Mouse (Mus musculus) forebrain, postnatal 0 days (tissue): ENCODE results near the gene Togaram2. TPM values are rescaled to one million over a fixed set of nuclear protein-coding genes. Genes with fewer than 3 reads are reported as not detected.
"Not testable (repeated sequence)": the region's sequence is repeated elsewhere in the genome, so short reads cannot be mapped to it uniquely, and the experiment has no call there.

Source experiments
- ATAC-seq: fragments of 200-750 bp; cut with Nextera tagmentation; 2 replicates; pipeline ENCODE4 v1.8.0; 2017; ENCODE audit warnings: mild to moderate bottlenecking, moderate library complexity
- DNase-seq: peaks from one replicate; pipeline ENCODE4 v3.0.0-alpha.2; 2015
- H3K27ac ChIP-seq: fragments of 300-500 bp; sonication (generic); 2 replicates; pipeline ENCODE4 v1.5.1; 2014; ENCODE audit warnings: low read depth, mild to moderate bottlenecking, antibody characterized with exemption, low read length, moderate library complexity, mixed read lengths
- H3K27me3 ChIP-seq: fragments of 300-500 bp; sonication (generic); 2 replicates; pipeline ENCODE4 v1.6.1; 2014; ENCODE audit warnings: mild to moderate bottlenecking, low read length, mixed read lengths; ENCODE audit not compliant: insufficient read depth
- H3K36me3 ChIP-seq: fragments of 300-500 bp; sonication (generic); 2 replicates; pipeline ENCODE4 v1.6.1; 2014; ENCODE audit warnings: mild to moderate bottlenecking, moderate library complexity; ENCODE audit not compliant: insufficient read depth
- H3K4me1 ChIP-seq: fragments of 300-500 bp; sonication (generic); 2 replicates; pipeline ENCODE4 v1.6.1; 2014; ENCODE audit warnings: antibody characterized with exemption; ENCODE audit not compliant: insufficient read depth
- H3K4me2 ChIP-seq: fragments of 300-500 bp; sonication (generic); 2 replicates; pipeline ENCODE4 v1.6.1; 2014; ENCODE audit warnings: low read depth, mild to moderate bottlenecking, moderate library complexity
- H3K4me3 ChIP-seq: fragments of 300-500 bp; sonication (generic); 2 replicates; pipeline ENCODE4 v1.5.1; 2014; ENCODE audit warnings: low read depth, low read length, mixed read lengths
- H3K9ac ChIP-seq: fragments of 300-500 bp; sonication (generic); 2 replicates; pipeline ENCODE4 v1.6.1; 2014; ENCODE audit warnings: mild to moderate bottlenecking
- H3K9me3 ChIP-seq: fragments of 300-500 bp; sonication (generic); 2 replicates; pipeline ENCODE4 v1.6.1; 2016; ENCODE audit warnings: low read length
- CTCF ChIP-seq: sonication (generic); IDR thresholded peaks from 2 replicates; pipeline ENCODE4 v1.5.1; 2016; ENCODE audit warnings: antibody characterized with exemption, control low read depth, low read depth
- WGBS: fragments of 180-500 bp; shearing (Covaris S2); extraction: QIAGEN DNeasy Blood & Tissue Kit; methylation state at CpG from one replicate; pipeline ENCODE4 v1.1.7; 2014; 5-methylcytosine and 5-hydroxymethylcytosine counted together
- polyA plus RNA-seq: library from polyadenylated mRNA; unstranded; fragments of >200 nt; fragmentation: Nextera tagmentation; extraction: Ambion mirVana; gene quantifications from 2 replicates; pipeline ENCODE4 v1.2.1, GENCODE M21; 2015
- total RNA-seq: library from RNA; depleted of rRNA; stranded (reverse); fragments of >200 nt; gene quantifications from 2 replicates; pipeline ENCODE4 v1.2.3, GENCODE M21; 2014

The Togaram2 gene
- total and polyA plus RNA-seq, 2 experiments from 2014 or later: 1.3 to 4.0 TPM

GRCm38 (mm10) chr17:71752831-71753230 is 79.8 kb downstream of the Togaram2 start, which contains the start of gene Pcare:
Gene Pcare, minus strand, starts transcription at chr17:71752894.
- no peak for TF ChIP-seq CTCF
- Histone ChIP-seq H3K36me3 (no peaks in the 10 kb centered on the region), H3K9ac (no peak within 1 kb of the TSS), H3K9me3 (no peaks in the 10 kb centered on the region), H3K4me1 (no peaks in the 10 kb centered on the region), H3K27me3 (no peaks in the 10 kb centered on the region), H3K27ac (no peak within 1 kb of the TSS), H3K4me3 (no peak within 1 kb of the TSS), H3K4me2 (no peak within 1 kb of the TSS)
- ATAC-seq: peak; percentile 20; the same call in 1 of the 2 replicates
- 39% methylated on average over 10 of the region's 10 CpGs for WGBS
- no peak for DNase-seq

DNA sequence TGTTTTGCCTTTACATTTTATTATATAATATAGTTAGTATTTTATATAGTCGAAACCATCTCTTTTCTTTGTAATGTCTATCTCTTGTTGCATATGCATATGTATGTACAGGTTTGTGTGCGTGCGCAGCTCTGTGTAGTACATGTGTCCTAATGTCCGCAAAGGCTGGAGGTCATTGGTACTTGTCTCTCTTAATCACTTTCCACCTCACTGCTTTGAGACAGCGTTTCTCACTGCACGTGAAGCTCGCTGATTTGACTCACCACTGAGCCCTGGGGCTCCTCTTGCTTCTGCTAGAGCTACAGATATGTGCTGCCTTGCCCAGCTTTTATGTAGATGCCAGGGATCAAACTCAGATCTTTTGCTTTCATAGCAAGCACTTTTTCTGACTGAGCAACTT is 87.5 kb downstream of the Togaram2 start:
- no peak for TF ChIP-seq CTCF
- Histone ChIP-seq H3K27me3 (no peaks in the 10 kb centered on the region), H3K27ac (no peak overlapping the region), H3K4me1 (no peaks in the 10 kb centered on the region), H3K9ac (no peak overlapping the region), H3K9me3 (no peaks in the 10 kb centered on the region), H3K36me3 (no peaks in the 10 kb centered on the region), H3K4me3 (no peak overlapping the region), H3K4me2 (no peak overlapping the region)
- DNase-seq (no peak), ATAC-seq (no peak)
- 72% methylated on average over 7 of the region's 7 CpGs for WGBS

DNA sequence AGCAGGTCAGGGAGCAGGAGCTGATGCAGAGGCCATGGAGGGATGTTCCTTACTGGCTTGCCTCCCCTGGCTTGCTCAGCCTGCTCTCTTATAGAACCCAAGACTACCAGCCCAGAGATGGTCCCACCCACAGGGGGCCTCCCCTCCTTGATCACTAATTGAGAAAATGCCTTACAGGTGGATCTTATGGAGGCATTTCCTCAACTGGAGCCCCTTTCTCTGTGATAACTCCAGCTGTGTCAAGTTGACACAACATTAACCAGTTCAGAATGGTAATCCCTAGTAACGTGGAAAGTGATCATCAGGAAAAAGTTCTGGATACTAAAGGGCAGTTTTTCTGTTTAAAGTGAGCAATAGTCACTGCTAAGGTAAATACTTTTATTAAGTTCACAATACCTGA is 95.1 kb downstream of the Togaram2 start, which contains the start of gene Clip4:
Gene Clip4 (plus strand): TSS at position 301 of the 400 bp plus-strand sequence.
- not testable (repeated sequence) for ATAC-seq, H3K4me3 ChIP-seq, H3K9me3 ChIP-seq, H3K36me3 ChIP-seq, H3K4me1 ChIP-seq, H3K27me3 ChIP-seq, H3K4me2 ChIP-seq, DNase-seq, H3K27ac ChIP-seq, H3K9ac ChIP-seq
- WGBS: 77% methylated on average over 1 of the region's 1 CpGs

- DNase-seq: peak; percentile 27
- ATAC-seq: peak; percentile 69; the same call in 1 of the 2 replicates
- Histone ChIP-seq H3K36me3 (no peaks in the 10 kb centered on the region), H3K9ac (no peak overlapping the region), H3K27ac (no peak overlapping the region), H3K27me3 (no peaks in the 10 kb centered on the region), H3K4me3 (no peak overlapping the region), H3K4me1 (no peaks in the 10 kb centered on the region), H3K4me2 (no peak overlapping the region), H3K9me3 (no peaks in the 10 kb centered on the region)
- no peak for TF ChIP-seq CTCF
- 4% methylated on average over 6 of the region's 6 CpGs for whole genome bisulfite sequencing
Observed at GRCm38 (mm10) chr17:71769564-71769963, 96.5 kb downstream of the Togaram2 start.

- H3K9me3 ChIP-seq: no peaks in the 10 kb centered on the region
- H3K27me3 ChIP-seq: no peaks in the 10 kb centered on the region
- no peak for TF ChIP-seq CTCF
- 78% methylated on average over 3 of the region's 3 CpGs for WGBS
- H3K9ac ChIP-seq: no peak overlapping the region
- DNase-seq (no peak), ATAC-seq (no peak)
- no peak overlapping the region for H3K4me3 ChIP-seq
- no peak overlapping the region for H3K4me2 ChIP-seq
- no peak overlapping the region for H3K27ac ChIP-seq
- H3K4me1 ChIP-seq: no peaks in the 10 kb centered on the region
- H3K36me3 ChIP-seq: no peaks in the 10 kb centered on the region
Observed at GRCm38 (mm10) chr17:71770696-71771095, 97.6 kb downstream of the Togaram2 start.

DNA sequence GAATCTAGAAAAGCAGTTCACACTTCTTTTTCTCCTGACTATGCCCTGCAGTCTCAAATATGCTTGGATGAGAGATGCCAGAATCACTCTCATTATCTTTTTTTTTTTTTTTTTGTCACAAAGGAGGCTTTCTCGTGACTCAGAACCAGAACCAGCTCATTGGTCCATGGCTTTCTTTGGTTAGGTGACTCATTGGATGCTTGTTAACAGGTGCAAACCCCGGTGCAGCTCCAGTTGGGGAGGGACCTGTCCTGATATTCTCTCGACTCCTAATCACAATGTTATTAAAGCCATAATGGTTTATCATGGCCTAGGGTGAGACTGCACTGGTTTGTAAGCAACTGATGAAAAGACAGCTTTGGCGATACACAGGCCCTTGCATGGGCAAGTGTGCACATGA is 101.1 kb downstream of the Togaram2 start:
- no peaks in the 10 kb centered on the region for H3K27me3 ChIP-seq
- DNase-seq (no peak), ATAC-seq (no peak)
- no peak overlapping the region for H3K9ac ChIP-seq
- no peak overlapping the region for H3K4me3 ChIP-seq
- no peak overlapping the region for H3K27ac ChIP-seq
- TF ChIP-seq CTCF: no peak
- H3K9me3 ChIP-seq: no peaks in the 10 kb centered on the region; the same call in 1 of the 2 replicates
- no peaks in the 10 kb centered on the region for H3K36me3 ChIP-seq
- H3K4me2 ChIP-seq: no peak overlapping the region
- H3K4me1 ChIP-seq: no peaks in the 10 kb centered on the region
- 69% methylated on average over 4 of the region's 4 CpGs for WGBS

DNA sequence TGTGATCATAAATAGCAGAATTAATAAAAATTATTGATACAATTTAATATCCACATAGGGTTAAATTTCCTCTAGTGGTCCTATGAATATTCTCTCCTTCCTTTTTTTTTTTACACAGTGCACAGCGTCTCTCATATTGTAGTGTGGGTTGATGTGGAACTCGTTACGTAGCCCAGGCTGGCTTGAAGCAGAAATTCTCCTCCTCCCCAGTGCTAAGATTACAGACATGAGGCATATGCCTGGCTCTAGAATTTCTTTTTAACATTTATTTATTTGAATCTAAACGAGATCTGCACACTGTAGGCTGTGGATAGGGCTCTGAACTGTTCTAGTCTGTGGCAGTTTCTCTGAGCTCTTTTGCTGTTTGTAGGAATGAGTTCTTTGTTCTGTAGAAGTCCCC is 102.2 kb downstream of the Togaram2 start:
- DNase-seq (no peak), ATAC-seq (no peak)
- 58% methylated on average over 4 of the region's 4 CpGs for WGBS
- Histone ChIP-seq H3K36me3 (no peaks in the 10 kb centered on the region), H3K9ac (no peak overlapping the region), H3K4me1 (no peaks in the 10 kb centered on the region), H3K27me3 (no peaks in the 10 kb centered on the region), H3K9me3 (no peaks in the 10 kb centered on the region; the same call in 1 of the 2 replicates), H3K4me2 (no peak overlapping the region), H3K27ac (no peak overlapping the region), H3K4me3 (no peak overlapping the region)
- no peak for TF ChIP-seq CTCF
